Mouse (Mus musculus) megakaryocyte, embryonic 14.5 days (primary cell): ENCODE results near the gene Kbtbd3. TPM values are rescaled to one million over a fixed set of nuclear protein-coding genes. Genes with fewer than 3 reads are reported as not detected.

Experiments used
- H3K27me3 ChIP-seq: replicated peaks from 2 replicates; pipeline ENCODE3; 2012; ENCODE audit warnings: inconsistent platforms
- H3K36me3 ChIP-seq: replicated peaks from 2 replicates; pipeline ENCODE3; 2012; ENCODE audit warnings: low read length, inconsistent platforms, mixed read lengths
- H3K4me1 ChIP-seq: 2 replicates; pipeline ENCODE4 v1.6.1; 2012; ENCODE audit warnings: inconsistent platforms
- H3K4me3 ChIP-seq: replicated peaks from 2 replicates; pipeline ENCODE3; 2012; ENCODE audit warnings: moderate library complexity, mild to moderate bottlenecking, inconsistent platforms
- H3K9me3 ChIP-seq: 2 replicates; pipeline ENCODE4 v1.6.1; 2012; ENCODE audit warnings: inconsistent platforms
- FLI1 ChIP-seq: IDR thresholded peaks from 2 replicates; pipeline ENCODE4 v1.6.1; 2012; ENCODE audit warnings: low read length, inconsistent platforms, mixed read lengths
- GATA1 ChIP-seq: IDR thresholded peaks from 3 replicates; pipeline ENCODE4 v1.6.1; 2012; ENCODE audit warnings: mixed read lengths, low read length, inconsistent platforms, borderline replicate concordance
- polyA plus RNA-seq: library from polyadenylated mRNA; stranded (reverse); fragments of >175 nt; gene quantifications from 2 replicates; pipeline ENCODE4 v1.2.3, GENCODE M21; 2012; ENCODE audit warnings: low replicate concordance; ENCODE audit not compliant: insufficient read depth

The Kbtbd3 gene
- polyA plus RNA-seq, 1 experiment, result not detected

- TF ChIP-seq FLI1 (no peak), GATA1 (no peak)
- Histone ChIP-seq H3K27me3 (no peaks in the 10 kb centered on the region), H3K9me3 (no peaks in the 10 kb centered on the region), H3K36me3 (peaks cover 32% of the 10 kb centered on the region), H3K4me1 (peaks cover 13% of the 10 kb centered on the region), H3K4me3 (no peak overlapping the region)
Measured at GRCm38 (mm10) chr9:4313946-4314345, 4.3 kb downstream of the Kbtbd3 start.

- peaks cover 34% of the 10 kb centered on the region for H3K36me3 ChIP-seq
- peaks cover 6% of the 10 kb centered on the region for H3K4me1 ChIP-seq
- H3K4me3 ChIP-seq, result no peak overlapping the region
- H3K9me3 ChIP-seq, result no peaks in the 10 kb centered on the region
- no peaks in the 10 kb centered on the region for H3K27me3 ChIP-seq
- no peak for TF ChIP-seq GATA1
- no peak for TF ChIP-seq FLI1
Measured at GRCm38 (mm10) chr9:4315746-4316145, 6.1 kb downstream of the Kbtbd3 start.

GRCm38 (mm10) chr9:4318939-4319721 is 9.5 kb downstream of the Kbtbd3 start:
- TF ChIP-seq FLI1, result no peak
- TF ChIP-seq GATA1, result no peak
- H3K9me3 ChIP-seq, result no peaks in the 10 kb centered on the region
- no peaks in the 10 kb centered on the region for H3K27me3 ChIP-seq
- H3K4me3 ChIP-seq, result no peak overlapping the region
- no peaks in the 10 kb centered on the region for H3K4me1 ChIP-seq
- H3K36me3 ChIP-seq, result peaks cover 28% of the 10 kb centered on the region

- Histone ChIP-seq H3K4me1 (no peaks in the 10 kb centered on the region), H3K27me3 (no peaks in the 10 kb centered on the region), H3K9me3 (no peaks in the 10 kb centered on the region), H3K36me3 (no peaks in the 10 kb centered on the region), H3K4me3 (no peak overlapping the region)
- TF ChIP-seq FLI1, result no peak
- no peak for TF ChIP-seq GATA1
Measured at GRCm38 (mm10) chr9:4353163-4353562, 43.5 kb downstream of the Kbtbd3 start.

GRCm38 (mm10) chr9:4375828-4376639 is 66.4 kb downstream of the Kbtbd3 start, which contains the start of gene Msantd4:
Gene Msantd4, plus strand, starts transcription at chr9:4376562.
- Histone ChIP-seq H3K27me3 (no peaks in the 10 kb centered on the region), H3K9me3 (no peaks in the 10 kb centered on the region), H3K36me3 (peaks cover 8% of the 10 kb centered on the region), H3K4me3 (peak within 1 kb of the TSS; percentile 97), H3K4me1 (peaks cover 22% of the 10 kb centered on the region)
- TF ChIP-seq GATA1 (no peak), FLI1 (no peak)

GRCm38 (mm10) chr9:4376640-4377120 is 67.0 kb downstream of the Kbtbd3 start:
- Histone ChIP-seq H3K36me3 (peaks cover 9% of the 10 kb centered on the region), H3K27me3 (no peaks in the 10 kb centered on the region), H3K9me3 (no peaks in the 10 kb centered on the region), H3K4me1 (peaks cover 23% of the 10 kb centered on the region), H3K4me3 (peak overlapping the region; percentile 97)
- TF ChIP-seq FLI1, result no peak
- no peak for TF ChIP-seq GATA1

Other genes with a start within 250 kb of the Kbtbd3 start
- gene Aasdhppt, start 362 bp upstream of the Kbtbd3 start, polyA plus RNA-seq, result 0.58 and 1.3 TPM in 2 replicates
- gene Msantd4, start 66.7 kb downstream of the Kbtbd3 start, polyA plus RNA-seq, result 3.8 TPM in 1 of 2 replicates, not detected in the other